14 mouse cellular contexts compared by ENCODE assay signal in genomic region chr1:153962161-153962720, GRCm38 (mm10).
DNase-seq lines count a peak whose midpoint lies in the region; TF ChIP-seq lines count a peak whose summit lies in the region.
"Had no signal": no experiment of that assay in that cellular context is flagged by ENCODE, and none has a peak within 500 bp of the region (broad histone marks: within the 10 kb centered on the region; RNA-seq: fewer than 3 reads in every experiment).

No protein-coding gene starts in this region.

- WGBS in heart, embryonic 10.5 days, result 29% methylated on average over 8 of the region's 8 CpGs

- H3K4me1 ChIP-seq in heart, embryonic 10.5 days, result 0 out of 2 replicates have a peak, but pooled peaks cover 3% of the 10 kb centered on the region
- H3K4me1 ChIP-seq: limb, embryonic 15.5 days had no signal

- TF ChIP-seq CTCF in left cerebral cortex, adult 2 months (IDR thresholded peaks at IDR 0.05), result no peak

- intact Hi-C loops in heart, postnatal 25 days (cut with DNase I), result no loop called here
- intact Hi-C loops in left cerebral cortex, adult 2 months (cut with DNase I), result no loop called here
- intact Hi-C loops in left cerebral cortex, postnatal 36 days (cut with DNase I), result no loop called here

- H3K36me3 ChIP-seq in heart, embryonic 10.5 days, result no peaks in the 10 kb centered on the region
- H3K36me3 ChIP-seq: embryonic facial prominence, embryonic 12.5 days; limb, embryonic 15.5 days had no signal

- H3K4me3 ChIP-seq in heart, embryonic 10.5 days, result no peak overlapping the region
- no peak overlapping the region for H3K4me3 ChIP-seq in left cerebral cortex, adult 2 months
- H3K4me3 ChIP-seq: embryonic facial prominence, embryonic 12.5 days; limb, embryonic 15.5 days had no signal

- H3K9me3 ChIP-seq in heart, embryonic 10.5 days, result no peaks in the 10 kb centered on the region
- H3K9me3 ChIP-seq: embryonic facial prominence, embryonic 12.5 days; limb, embryonic 15.5 days had no signal

- H3K27ac ChIP-seq in heart, embryonic 10.5 days, result 0 out of 2 replicates have a peak overlapping the region, but pooled peaks have one; percentile 17
- H3K27ac ChIP-seq in left cerebral cortex, adult 2 months, result peak overlapping the region; percentile 61
- H3K27ac ChIP-seq: embryonic facial prominence, embryonic 12.5 days; limb, embryonic 15.5 days had no signal

- DNase-seq in heart, embryonic 10.5 days (ENCODE audit: low spot score), result no peak
- DNase-seq in heart, postnatal 25 days (ENCODE audit: low spot score), result no peak
- DNase-seq in left cerebral cortex, adult 2 months (ENCODE audit: extremely low spot score in 1 of 2, low spot score in 2 of 2), result no peak
- DNase-seq in left cerebral cortex, postnatal 36 days (ENCODE audit: low spot score in 2 of 2), result no peak
- peak; percentile 86 for DNase-seq in Muller cell, postnatal 12 days (ENCODE audit: inconsistent ontology term)
- peak; percentile 5 for DNase-seq in lung, postnatal 14 days
- DNase-seq in MN1 (ENCODE audit: low spot score), result no peak
- no peak for DNase-seq in adrenal gland, adult 8-10 months
- DNase-seq: adrenal gland, postnatal 14 days; cerebellum, adult 9-10 months; kidney, adult 18-20 months; thymus, postnatal 4 days had no signal

- H3K27me3 ChIP-seq in heart, embryonic 10.5 days (ENCODE audit: insufficient read depth, poor library complexity, severe bottlenecking), result no peaks in the 10 kb centered on the region
- H3K27me3 ChIP-seq: embryonic facial prominence, embryonic 12.5 days; limb, embryonic 15.5 days had no signal

Comparison
In these comparisons a context has a peak if more than half of its experiments do, and no peak if none do; other contexts are left out.
1. DNase-seq: peak in Muller cell, postnatal 12 days (single experiment) and lung, postnatal 14 days (single experiment); none in heart, embryonic 10.5 days (single experiment), heart, postnatal 25 days (single experiment), left cerebral cortex, adult 2 months (0 of 2), left cerebral cortex, postnatal 36 days (0 of 2), MN1 (single experiment) and adrenal gland, adult 8-10 months (single experiment).